Mouse (Mus musculus) bone marrow macrophage, adult 2 months (primary cell): ENCODE data around the gene Cbx7.

Source experiments
- CTCF ChIP-seq: IDR thresholded peaks from 2 replicates; pipeline ENCODE4 v1.5.1; 2012; ENCODE audit warnings: low read depth, mild to moderate bottlenecking, low read length, moderate library complexity
- POLR2A ChIP-seq: IDR thresholded peaks from 2 replicates; pipeline ENCODE4 v1.6.1; 2012; ENCODE audit warnings: mild to moderate bottlenecking, low read depth, low read length, borderline replicate concordance

GRCm38 (mm10) chr15:79936374-79936751 is 34.6 kb downstream of the Cbx7 start:
- no peak for TF ChIP-seq POLR2A
- no peak for TF ChIP-seq CTCF
